Mouse (Mus musculus): Measurements from ENCODE around the gene Rin3. TPM values are rescaled to one million over a fixed set of nuclear protein-coding genes. Genes with fewer than 3 reads are reported as not detected.
"Not testable (repeated sequence)": the region's sequence is repeated elsewhere in the genome, so short reads cannot be mapped to it uniquely, and the experiment has no call there.

The Rin3 gene
- total RNA-seq, 2 experiments from 2014 or later, result 14.0 to 17.5 TPM

DNA sequence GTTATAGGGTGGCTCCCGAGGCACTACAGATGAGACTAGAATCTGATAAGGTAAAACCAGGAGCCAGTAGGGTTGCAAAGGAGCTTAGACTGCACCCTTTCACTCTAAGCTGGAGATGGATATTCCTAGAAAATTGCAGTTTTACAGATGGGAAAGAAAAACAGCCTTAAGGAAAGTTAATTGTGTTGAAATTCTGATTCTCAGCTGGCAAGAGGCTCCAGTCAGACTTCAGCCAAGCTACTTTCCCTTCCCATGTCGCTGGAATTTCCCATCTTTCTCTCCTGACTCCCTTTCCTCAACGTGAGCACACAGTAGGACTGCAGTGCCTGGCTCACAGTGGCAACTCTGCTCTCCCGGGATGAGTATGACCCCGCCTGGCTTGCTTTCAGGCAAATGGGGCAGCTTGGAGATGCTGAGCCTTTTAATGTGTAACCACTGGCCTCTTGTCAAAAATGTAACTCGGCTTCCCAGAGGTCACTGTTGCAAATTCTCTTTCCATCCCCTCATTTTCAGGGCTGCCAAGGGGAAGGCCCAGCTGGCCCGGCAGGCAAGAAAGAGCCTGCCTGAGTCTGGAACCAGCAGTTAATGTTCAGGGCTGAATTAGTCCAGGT, 6.9 kb upstream of the Rin3 start:
- peak; percentile 60 for DNase-seq (ENCODE audit: low spot score)
- intact Hi-C loops (cut with DNase I), result no loop called here

DNA sequence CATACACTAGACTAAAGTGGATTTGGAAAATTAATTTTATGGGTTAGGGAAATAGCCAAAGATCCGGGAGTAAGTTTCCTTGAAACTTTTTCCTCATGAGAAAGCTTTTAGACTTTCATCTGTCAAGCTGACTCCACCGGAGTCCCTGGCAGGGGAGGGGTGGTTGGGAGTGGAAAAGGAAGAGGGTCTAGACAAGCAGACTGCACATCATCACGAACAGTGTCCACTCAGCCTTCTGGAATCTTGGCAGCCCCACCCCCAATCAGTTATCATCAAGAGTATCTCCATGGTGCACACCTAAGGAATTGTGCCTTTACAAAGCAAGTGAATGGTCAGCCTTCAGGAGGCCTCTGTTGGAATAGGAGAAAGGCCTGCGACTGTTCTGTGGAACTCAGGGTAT, 2.6 kb upstream of the Rin3 start:
- DNase-seq (ENCODE audit: low spot score); intact Hi-C loops (cut with DNase I): not testable (repeated sequence)

- DNase-seq (ENCODE audit: low spot score), result no peak
- intact Hi-C loops (cut with DNase I), result no loop called here
Observed at GRCm38 (mm10) chr12:102280867-102281503, 1.9 kb upstream of the Rin3 start.

- no peak for DNase-seq (ENCODE audit: low spot score)
- intact Hi-C loops (cut with DNase I), result no loop called here
Observed at GRCm38 (mm10) chr12:102282126-102282525, 722 bp upstream of the Rin3 start.

DNA sequence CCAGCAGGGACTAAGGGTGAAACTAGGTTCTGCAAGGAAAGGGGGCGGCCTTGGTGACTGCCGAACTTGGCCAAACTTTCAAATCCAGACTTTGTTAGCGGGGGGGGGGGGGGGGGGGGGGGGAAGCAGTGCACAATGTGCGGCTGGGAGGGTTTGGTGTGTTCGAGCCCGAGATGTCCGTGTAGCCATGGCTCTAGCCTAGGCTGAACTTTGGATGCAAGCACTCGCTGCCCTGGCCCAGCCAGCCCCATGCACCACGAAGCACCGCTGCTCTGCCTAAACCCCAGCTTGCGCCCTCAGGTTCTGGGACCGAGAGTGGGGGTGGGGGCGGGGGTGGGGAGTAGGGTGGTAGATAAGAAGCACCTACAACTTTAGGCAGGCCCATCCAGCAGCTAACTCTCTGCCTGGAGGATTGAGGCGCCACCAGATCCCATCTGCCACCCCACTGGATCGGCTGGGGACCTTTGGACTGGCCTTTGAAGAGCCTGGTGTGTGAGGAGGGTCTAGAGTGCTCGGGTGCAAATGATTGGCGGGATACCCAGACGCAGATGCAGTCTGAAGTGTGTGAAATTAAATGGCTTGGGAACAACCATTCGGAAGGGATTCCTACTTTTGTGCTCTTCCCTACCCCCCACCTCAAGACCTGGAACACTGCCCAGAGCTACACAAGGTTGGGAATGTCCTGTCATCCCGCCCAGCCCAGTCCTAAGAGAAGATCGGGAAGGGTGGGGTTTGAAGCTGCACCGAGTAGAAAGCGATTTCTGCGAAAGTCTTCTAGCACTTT, 827 bp downstream of the Rin3 start:
- intact Hi-C loops (cut with DNase I), result no loop called here

GRCm38 (mm10) chr12:102284267-102284610, 1.4 kb downstream of the Rin3 start:
- no peak for DNase-seq (ENCODE audit: low spot score)
- intact Hi-C loops (cut with DNase I), result no loop called here

More for the DNA sequence above, 827 bp downstream of the Rin3 start:
- peak; percentile 57 for DNase-seq (ENCODE audit: low spot score)

DNA sequence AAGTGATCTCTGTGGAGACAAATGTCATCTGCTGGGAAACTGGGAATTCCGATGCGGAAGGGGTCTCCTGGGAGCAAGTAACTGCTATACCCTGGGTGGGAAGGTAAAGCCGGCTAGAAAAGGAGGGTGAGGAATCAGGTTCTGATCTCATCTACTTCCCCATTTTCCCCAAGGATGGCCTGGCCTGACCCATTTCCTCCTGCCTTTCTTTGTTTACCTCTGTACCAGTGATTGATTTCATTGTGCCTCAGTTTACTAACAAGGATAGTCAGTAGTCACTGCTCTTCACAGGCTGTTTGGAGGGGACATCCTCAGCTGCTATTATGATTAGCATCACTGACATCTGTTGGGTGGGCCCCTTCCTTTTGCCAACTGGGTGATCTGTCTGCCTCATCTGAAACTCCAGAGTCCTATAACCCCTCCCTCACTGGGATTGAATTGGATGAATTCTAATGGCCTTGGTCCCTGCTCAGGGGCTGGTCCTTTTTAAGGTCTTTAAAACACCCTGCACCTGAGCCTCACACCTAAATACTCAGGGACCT, 1.8 kb downstream of the Rin3 start:
- intact Hi-C loops (cut with DNase I), result no loop called here
- no peak for DNase-seq (ENCODE audit: low spot score)

DNA sequence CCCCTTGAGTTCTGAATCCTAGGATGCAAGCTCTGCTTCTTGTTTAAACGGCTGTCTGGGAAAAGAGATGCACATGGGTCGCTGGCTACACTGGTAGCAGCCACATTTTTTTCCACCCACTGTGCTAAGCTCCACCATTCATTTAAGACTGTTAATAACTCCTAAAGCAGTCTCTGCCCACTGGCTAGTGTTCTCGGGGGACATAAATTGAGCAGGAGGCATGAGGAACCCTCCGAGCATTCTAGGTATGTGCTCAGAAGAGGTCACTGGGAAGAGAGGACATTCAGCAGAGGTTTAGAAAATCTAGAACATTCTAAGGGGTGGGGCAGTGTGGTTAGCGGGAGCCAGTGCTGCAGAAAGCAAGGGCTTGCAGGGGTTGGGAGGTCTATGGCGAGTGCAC, 2.5 kb downstream of the Rin3 start:
- intact Hi-C loops (cut with DNase I), result no loop called here
- DNase-seq (ENCODE audit: low spot score), result no peak

DNA sequence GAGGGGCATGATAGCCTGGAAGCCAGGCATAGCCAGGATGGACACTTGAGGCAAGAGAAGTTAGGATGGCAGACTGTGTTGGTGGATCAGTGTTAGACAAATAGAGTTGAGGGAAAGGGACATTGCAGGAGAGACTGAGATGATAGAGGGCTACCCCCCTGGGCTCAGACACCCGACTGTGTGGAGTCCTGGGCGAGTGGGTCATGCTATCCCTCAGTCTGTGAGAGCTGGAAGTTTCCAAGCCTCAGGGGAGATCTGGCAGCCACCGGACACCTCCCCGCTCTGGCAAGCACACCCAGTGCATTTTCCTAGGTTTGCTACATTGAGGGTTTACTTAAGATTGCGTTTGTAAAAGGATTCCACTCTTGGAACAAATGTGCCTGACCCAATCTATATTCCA, 2.9 kb downstream of the Rin3 start:
- no peak for DNase-seq (ENCODE audit: low spot score)
- intact Hi-C loops (cut with DNase I), result loop anchor here (2.0 kb wide), 1 partner anchor 33 kb away; no protein-coding TSS in a partner anchor

DNA sequence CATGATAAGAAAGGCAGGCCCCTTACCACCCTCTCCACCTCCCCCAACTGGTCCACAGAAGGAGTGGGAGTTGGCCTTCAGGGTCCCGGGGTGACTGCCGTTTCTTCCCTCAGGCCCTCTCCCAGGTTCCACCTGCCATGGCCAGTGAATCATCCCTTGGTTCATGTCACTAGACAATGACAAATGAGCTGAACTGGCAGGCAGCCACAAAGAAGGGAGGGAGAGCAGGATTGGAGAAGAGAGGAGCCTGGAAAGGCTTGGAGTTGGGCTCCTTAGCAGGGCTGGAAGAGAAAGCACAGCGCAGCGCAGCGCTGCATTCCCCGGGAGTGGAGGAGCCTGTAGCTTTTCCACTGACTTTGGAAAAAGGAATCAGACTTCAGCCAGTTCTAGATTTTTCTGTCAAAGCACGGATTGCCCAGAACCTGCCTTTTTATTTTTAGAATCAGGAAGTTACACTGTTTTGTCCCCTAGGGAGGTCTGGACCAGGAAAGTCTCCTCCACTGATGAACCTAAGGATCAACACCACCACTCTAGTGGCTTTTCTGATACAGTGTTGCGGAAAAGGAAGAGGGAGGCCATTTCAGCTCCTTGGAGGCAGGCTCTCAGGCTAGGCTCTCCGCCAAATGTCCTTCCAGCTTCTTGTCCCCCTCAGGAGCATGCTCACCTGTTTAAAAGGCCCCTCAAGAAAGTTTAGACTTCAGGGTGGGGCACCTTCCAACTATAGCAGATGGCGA, 4.0 kb downstream of the Rin3 start:
- DNase-seq (ENCODE audit: low spot score), result no peak
- intact Hi-C loops (cut with DNase I), result loop anchor here (2.0 kb wide), 1 partner anchor 32 kb away; no protein-coding TSS in a partner anchor

- no peak for DNase-seq (ENCODE audit: low spot score)
Observed at GRCm38 (mm10) chr12:102287904-102288602, 5.2 kb downstream of the Rin3 start.

GRCm38 (mm10) chr12:102288846-102289245, 6.0 kb downstream of the Rin3 start:
- intact Hi-C loops (cut with DNase I), result no loop called here

More at GRCm38 (mm10) chr12:102287904-102288602, 5.2 kb downstream of the Rin3 start:
- intact Hi-C loops (cut with DNase I), result loop anchor here (2.0 kb wide), 1 partner anchor 31 kb away; no protein-coding TSS in a partner anchor

GRCm38 (mm10) chr12:102289568-102289967, 6.7 kb downstream of the Rin3 start:
- no peak for DNase-seq (ENCODE audit: low spot score)
- intact Hi-C loops (cut with DNase I), result no loop called here

More at GRCm38 (mm10) chr12:102288846-102289245, 6.0 kb downstream of the Rin3 start:
- no peak for DNase-seq (ENCODE audit: low spot score)

DNA sequence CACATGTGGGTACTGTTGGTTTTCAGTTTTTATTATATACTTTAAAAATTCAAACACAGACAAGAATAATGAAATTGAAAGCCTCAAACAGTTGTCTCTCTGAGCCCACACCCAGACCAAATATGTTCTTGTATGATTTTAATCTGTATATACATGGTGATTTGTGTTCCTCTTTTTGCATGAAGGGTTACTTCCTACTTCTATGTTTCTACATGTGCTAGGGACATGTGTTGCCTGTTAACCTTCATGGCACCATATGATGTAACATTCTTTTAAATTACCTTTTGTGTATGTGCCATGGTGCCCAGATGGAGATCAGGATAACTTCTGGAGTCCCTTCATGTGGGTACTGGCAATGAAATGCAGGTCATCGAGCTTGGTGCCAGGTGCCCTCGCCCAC, 7.8 kb downstream of the Rin3 start:
- intact Hi-C loops (cut with DNase I), result no loop called here
- DNase-seq (ENCODE audit: low spot score), result no peak

DNA sequence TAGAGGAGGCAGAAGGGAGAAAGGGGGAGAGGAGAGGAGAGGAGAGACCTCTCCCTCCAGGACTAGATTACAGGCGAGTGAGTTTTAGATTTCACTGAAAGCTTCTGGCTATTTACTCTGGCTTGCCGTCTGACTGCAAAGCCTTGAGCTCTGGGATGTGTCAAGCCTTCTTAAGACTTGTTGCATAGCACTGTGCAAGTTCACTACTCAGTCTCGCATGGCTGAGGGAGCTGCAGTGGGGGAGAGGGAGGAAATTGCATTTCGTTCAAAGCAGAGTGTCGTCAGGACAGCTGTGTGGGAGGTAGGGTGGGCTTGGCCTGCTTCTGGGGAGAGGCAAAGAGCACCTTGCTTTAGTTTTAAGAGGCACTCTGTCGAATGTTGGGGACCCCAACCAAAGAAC, 8.8 kb downstream of the Rin3 start:
- intact Hi-C loops (cut with DNase I), result no loop called here
- DNase-seq (ENCODE audit: low spot score), result no peak

DNA sequence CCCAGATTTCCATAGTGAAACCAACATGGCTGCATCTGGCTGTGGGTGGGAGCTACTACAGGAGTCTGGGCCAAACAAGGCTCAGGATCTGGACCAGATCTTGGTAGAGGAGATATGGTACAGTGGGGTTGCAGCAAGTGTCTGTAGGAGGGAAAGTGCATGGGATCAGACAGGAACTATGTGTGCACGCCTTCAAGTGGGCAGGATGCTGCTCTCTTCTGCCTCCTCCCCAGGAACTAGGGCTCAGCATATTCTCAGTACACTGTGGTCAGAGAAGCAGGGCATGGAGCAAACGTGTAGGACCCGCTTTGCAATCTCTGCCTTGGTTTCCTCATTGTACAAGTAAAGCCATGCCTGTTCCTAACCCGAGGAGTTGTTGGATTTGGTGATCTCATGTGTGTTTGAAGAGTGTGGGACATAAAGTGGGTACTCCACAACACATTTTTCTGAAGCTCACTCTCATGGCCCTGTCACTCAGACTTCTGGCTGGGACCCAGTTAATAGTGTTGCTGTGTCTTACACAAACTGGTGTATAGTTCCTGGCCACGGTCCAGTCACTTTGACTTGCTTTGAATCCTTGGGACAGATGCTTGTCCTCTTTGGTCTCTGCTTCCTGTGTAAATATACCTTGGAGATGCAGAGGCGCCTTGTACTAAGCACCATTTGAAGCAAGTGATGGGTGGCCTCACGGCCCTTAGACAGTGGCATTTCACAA, 9.8 kb downstream of the Rin3 start:
- intact Hi-C loops (cut with DNase I), result no loop called here
- DNase-seq (ENCODE audit: low spot score), result no peak

- DNase-seq (ENCODE audit: low spot score), result no peak
Observed at GRCm38 (mm10) chr12:102294634-102295033, 11.8 kb downstream of the Rin3 start.

DNA sequence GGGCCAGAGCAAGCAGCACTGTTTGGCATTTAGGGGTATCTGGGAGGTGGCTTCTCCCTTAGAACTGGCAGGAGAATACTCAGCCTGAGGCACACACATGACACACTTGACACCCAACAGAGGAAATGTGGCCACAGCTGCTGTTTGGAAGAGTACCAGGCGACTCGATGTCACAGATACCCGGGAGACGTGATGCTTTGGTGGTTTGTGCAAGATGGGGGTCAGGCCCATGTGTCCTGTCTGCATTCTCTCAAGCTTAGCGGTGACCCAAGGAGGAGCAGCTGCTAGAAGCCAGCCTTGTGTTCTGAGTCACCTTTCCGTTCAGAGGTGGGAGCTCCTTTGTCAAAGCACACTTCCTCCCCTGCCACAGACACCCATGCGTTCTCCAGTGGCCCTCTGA, 12.4 kb downstream of the Rin3 start:
- no peak for DNase-seq (ENCODE audit: low spot score)
- intact Hi-C loops (cut with DNase I), result no loop called here

More at GRCm38 (mm10) chr12:102294634-102295033, 11.8 kb downstream of the Rin3 start:
- intact Hi-C loops (cut with DNase I), result no loop called here

DNA sequence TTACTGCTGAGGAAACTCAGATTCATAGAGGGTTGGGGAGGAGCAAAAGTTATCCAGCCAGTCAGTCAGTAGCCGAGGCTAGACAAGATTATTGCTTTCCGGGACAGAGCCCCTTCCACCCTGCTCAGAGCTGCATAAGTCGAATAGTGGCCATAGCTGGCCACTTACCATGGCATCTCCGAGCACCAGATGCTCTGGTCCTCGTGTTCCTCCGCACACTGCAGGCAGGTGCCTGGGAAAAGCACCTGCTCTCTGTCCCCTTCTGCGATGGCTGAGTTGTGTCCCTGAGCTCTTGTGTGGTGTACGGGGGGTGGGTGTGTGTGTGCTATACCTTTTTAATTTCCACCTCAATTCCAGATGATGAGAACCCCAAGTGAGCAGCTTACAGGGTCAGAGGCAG, 12.8 kb downstream of the Rin3 start:
- DNase-seq (ENCODE audit: low spot score), result no peak
- intact Hi-C loops (cut with DNase I), result no loop called here

Data from heart, postnatal 25 days (tissue).